Mouse (Mus musculus) liver, embryonic 12.5 days (tissue): ENCODE results near the gene Foxk1. TPM values are rescaled to one million over a fixed set of nuclear protein-coding genes. Genes with fewer than 3 reads are reported as not detected.
A peak's percentile ranks its signal among the peaks of the same experiment; 100 is the strongest.

Experiments
- ATAC-seq: fragments of 200-750 bp; cut with Nextera tagmentation; 2 replicates; pipeline ENCODE4 v1.8.0; 2017; ENCODE audit warnings: moderate number of reproducible peaks, mild to moderate bottlenecking, moderate library complexity
- H3K27ac ChIP-seq: fragments of 300-500 bp; sonication (generic); 2 replicates; pipeline ENCODE4 v1.5.1; 2016; ENCODE audit warnings: mild to moderate bottlenecking
- H3K27me3 ChIP-seq: fragments of 300-500 bp; sonication (generic); replicated peaks from 2 replicates; pipeline ENCODE4 v1.6.1; 2016; ENCODE audit warnings: mild to moderate bottlenecking, moderate library complexity
- H3K36me3 ChIP-seq: fragments of 300-500 bp; sonication (generic); 2 replicates; pipeline ENCODE4 v1.6.1; 2016; ENCODE audit warnings: mild to moderate bottlenecking, moderate library complexity
- H3K4me1 ChIP-seq: fragments of 300-500 bp; sonication (generic); 2 replicates; pipeline ENCODE4 v1.6.1; 2016
- H3K4me2 ChIP-seq: fragments of 300-500 bp; sonication (generic); 2 replicates; pipeline ENCODE4 v1.6.1; 2016; ENCODE audit warnings: mild to moderate bottlenecking, moderate library complexity
- H3K4me3 ChIP-seq: fragments of 300-500 bp; sonication (generic); 2 replicates; pipeline ENCODE4 v1.5.1; 2016; ENCODE audit warnings: mild to moderate bottlenecking, moderate library complexity
- H3K9ac ChIP-seq: fragments of 300-500 bp; sonication (generic); 2 replicates; pipeline ENCODE4 v1.6.1; 2016; ENCODE audit warnings: mild to moderate bottlenecking, moderate library complexity
- H3K9me3 ChIP-seq: fragments of 300-500 bp; sonication (generic); replicated peaks from 2 replicates; pipeline ENCODE4 v1.6.1; 2016; ENCODE audit warnings: mild to moderate bottlenecking, moderate library complexity
- WGBS: fragments of 180-500 bp; shearing (Covaris S2); methylation state at CpG from one replicate; pipeline ENCODE4 v1.1.7; 2016; ENCODE audit not compliant: insufficient replicate concordance; 5-methylcytosine and 5-hydroxymethylcytosine counted together
- polyA plus RNA-seq: library from polyadenylated mRNA; unstranded; fragments of >200 nt; fragmentation: Nextera tagmentation; extraction: Ambion mirVana; gene quantifications from 2 replicates; pipeline ENCODE4 v1.2.1, GENCODE M21; 2016

The Foxk1 gene
- 3.1 and 4.1 TPM in 2 replicates for polyA plus RNA-seq

GRCm38 (mm10) chr5:142400981-142401640 lies at the start of gene Foxk1:
Foxk1 (plus strand) TSS chr5:142401497.
- Histone ChIP-seq H3K9ac (peak within 1 kb of the TSS; percentile 94), H3K4me2 (peak within 1 kb of the TSS; percentile 98), H3K36me3 (peaks cover 16% of the 10 kb centered on the region), H3K4me1 (peaks cover 62% of the 10 kb centered on the region), H3K27ac (peak within 1 kb of the TSS; percentile 89), H3K9me3 (no peaks in the 10 kb centered on the region), H3K27me3 (no peaks in the 10 kb centered on the region), H3K4me3 (peak within 1 kb of the TSS; percentile 94)
- peak; percentile 87 for ATAC-seq
- WGBS = 1% methylated on average over 41 of the region's 60 CpGs

GRCm38 (mm10) chr5:142352336-142352892 lies 48.9 kb upstream of the Foxk1 start:
- H3K4me2 ChIP-seq = no peak overlapping the region
- H3K9ac ChIP-seq = no peak overlapping the region
- H3K36me3 ChIP-seq = no peaks in the 10 kb centered on the region
- no peak overlapping the region for H3K27ac ChIP-seq
- WGBS = 71% methylated on average over 5 of the region's 5 CpGs
- H3K9me3 ChIP-seq = no peaks in the 10 kb centered on the region
- no peaks in the 10 kb centered on the region for H3K4me1 ChIP-seq
- H3K4me3 ChIP-seq = no peak overlapping the region
- H3K27me3 ChIP-seq = no peaks in the 10 kb centered on the region
- ATAC-seq = no peak

DNA sequence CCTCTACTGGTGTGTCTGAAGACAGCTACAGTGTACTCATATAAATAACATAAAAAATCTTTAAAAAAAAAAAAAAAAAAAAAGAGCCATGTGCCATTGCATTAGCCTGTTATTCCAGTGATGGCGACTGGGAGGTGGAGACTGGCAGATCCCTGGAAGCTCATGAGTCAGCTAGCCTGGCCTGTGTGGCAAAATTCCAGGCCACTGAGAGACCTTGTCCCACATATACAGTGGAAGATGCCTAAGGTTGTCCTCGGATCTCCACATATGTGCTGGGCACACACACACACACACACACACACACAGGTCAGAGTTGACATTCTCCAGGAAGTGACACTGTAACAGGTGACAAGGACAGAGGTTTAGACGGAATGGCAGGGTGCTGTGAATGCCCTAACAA lies 46.2 kb upstream of the Foxk1 start:
- no peak for ATAC-seq
- Histone ChIP-seq H3K4me3 (no peak overlapping the region), H3K36me3 (no peaks in the 10 kb centered on the region), H3K9ac (no peak overlapping the region), H3K27me3 (no peaks in the 10 kb centered on the region), H3K27ac (no peak overlapping the region), H3K4me2 (no peak overlapping the region), H3K4me1 (no peaks in the 10 kb centered on the region), H3K9me3 (no peaks in the 10 kb centered on the region)
- 67% methylated on average over 3 of the region's 3 CpGs for WGBS

GRCm38 (mm10) chr5:142361166-142361565 lies 40.1 kb upstream of the Foxk1 start:
- WGBS = 49% methylated on average over 5 of the region's 5 CpGs
- Histone ChIP-seq H3K4me1 (no peaks in the 10 kb centered on the region), H3K9me3 (no peaks in the 10 kb centered on the region), H3K9ac (no peak overlapping the region), H3K36me3 (no peaks in the 10 kb centered on the region), H3K27ac (no peak overlapping the region), H3K4me2 (no peak overlapping the region), H3K27me3 (no peaks in the 10 kb centered on the region), H3K4me3 (no peak overlapping the region)
- ATAC-seq = no peak

DNA sequence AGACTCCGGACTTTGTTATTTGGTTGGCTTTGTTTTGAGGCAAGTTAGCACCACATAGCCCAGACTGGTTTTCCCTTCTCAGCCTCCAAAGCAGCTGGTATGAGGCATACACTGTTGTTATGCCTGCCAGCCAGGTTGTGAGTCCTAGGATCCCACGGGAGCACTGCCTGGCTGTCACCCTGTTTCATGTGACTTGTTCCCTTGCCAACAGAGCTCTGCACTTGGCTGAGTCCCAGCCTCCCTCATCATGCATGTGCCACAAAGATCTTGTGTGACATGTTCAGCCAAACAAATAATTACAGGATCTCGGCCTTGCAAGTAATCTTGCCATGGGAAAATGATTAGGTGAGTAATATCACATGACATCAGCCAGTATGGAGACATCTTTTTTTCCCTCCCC lies 38.4 kb upstream of the Foxk1 start:
- no peak overlapping the region for H3K4me2 ChIP-seq
- H3K36me3 ChIP-seq = no peaks in the 10 kb centered on the region
- no peaks in the 10 kb centered on the region for H3K27me3 ChIP-seq
- H3K27ac ChIP-seq = no peak overlapping the region
- no peak overlapping the region for H3K4me3 ChIP-seq
- H3K9ac ChIP-seq = no peak overlapping the region
- WGBS = 68% methylated on average over 3 of the region's 3 CpGs
- H3K9me3 ChIP-seq = no peaks in the 10 kb centered on the region
- peaks cover 10% of the 10 kb centered on the region for H3K4me1 ChIP-seq
- ATAC-seq = no peak

DNA sequence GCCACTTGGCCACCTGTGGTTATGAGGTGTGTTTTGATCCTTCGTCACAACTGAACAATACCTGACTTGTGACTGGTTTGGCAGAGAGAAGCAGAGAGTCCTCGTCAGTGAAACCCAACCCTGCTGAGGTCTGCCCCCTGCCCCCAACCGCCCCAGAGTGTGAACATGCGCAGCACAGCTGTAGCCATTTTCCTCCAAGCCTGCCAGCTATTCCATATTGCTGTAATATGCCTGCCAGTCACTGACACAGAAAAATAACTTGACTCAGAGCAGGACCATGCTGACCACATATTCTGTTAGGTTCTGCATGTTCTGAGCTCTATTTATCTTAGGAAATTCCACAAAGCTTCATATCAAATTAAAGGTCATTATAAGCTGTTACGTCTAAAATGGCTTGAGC lies 37.2 kb upstream of the Foxk1 start:
- Histone ChIP-seq H3K4me1 (peaks cover 22% of the 10 kb centered on the region), H3K9me3 (no peaks in the 10 kb centered on the region), H3K27me3 (no peaks in the 10 kb centered on the region), H3K9ac (no peak overlapping the region), H3K4me2 (no peak overlapping the region), H3K36me3 (no peaks in the 10 kb centered on the region), H3K4me3 (no peak overlapping the region), H3K27ac (no peak overlapping the region)
- WGBS = 66% methylated on average over 5 of the region's 5 CpGs
- ATAC-seq = no peak

DNA sequence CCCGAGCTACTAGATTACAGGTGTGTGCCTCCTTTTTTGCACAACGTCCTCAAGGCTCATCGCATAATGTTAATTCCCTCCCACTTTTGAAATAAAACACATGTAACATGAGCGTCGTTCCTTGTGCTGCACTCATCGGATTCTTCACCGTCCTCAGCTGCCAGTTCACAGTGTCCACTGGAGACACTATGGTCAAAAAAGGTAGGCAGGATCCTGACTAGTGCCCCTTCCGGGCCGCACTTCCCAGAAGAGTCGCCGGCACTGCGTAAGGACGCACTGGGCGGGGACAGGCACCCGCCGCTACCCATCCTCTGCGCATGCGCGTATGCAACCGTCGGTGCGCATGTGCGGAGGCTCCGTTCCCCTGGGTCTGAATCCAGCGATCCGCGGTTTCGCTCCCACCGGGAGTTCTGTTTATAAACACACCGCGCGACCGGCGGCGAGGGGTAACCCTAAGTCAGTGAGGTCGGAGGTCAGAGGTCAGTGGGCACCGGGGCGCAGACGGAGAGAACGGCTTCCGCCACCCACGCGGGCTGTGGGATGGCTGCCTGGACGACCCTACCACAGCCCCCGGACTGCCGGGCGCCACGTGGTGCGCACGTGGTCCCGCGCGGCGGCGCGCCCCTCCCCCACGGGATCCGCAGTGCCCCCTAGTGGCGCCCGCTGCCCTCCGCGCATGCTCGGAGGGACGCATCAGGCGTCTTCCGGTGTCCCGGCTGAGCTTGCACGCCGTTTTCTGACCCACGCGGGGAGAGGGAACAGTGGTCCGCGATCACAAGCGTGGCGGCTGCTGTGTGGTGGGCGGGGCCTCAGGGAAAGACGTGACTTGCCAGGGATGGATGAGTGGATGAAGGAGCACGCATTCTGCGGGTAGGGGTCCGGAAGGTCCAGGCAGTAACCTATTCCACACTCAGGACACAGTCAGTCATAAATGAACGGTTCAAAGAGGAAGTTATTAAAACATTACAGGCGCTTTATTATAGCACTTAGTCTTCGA lies 33.9 kb upstream of the Foxk1 start:
- ATAC-seq = peak; percentile 94

GRCm38 (mm10) chr5:142368122-142368521 lies 33.2 kb upstream of the Foxk1 start:
- Histone ChIP-seq H3K9ac (peak overlapping the region; percentile 81), H3K4me1 (peaks cover 34% of the 10 kb centered on the region), H3K9me3 (no peaks in the 10 kb centered on the region), H3K4me3 (peak overlapping the region; percentile 74), H3K4me2 (peak overlapping the region; percentile 87), H3K36me3 (0 out of 2 replicates have a peak, but pooled peaks cover 6% of the 10 kb centered on the region), H3K27me3 (no peaks in the 10 kb centered on the region), H3K27ac (peak overlapping the region; percentile 72)
- WGBS = 33% methylated on average over 5 of the region's 5 CpGs
- no peak for ATAC-seq

More for the DNA sequence above, 33.9 kb upstream of the Foxk1 start:
- Histone ChIP-seq H3K27ac (peak overlapping the region; percentile 72), H3K9ac (peak overlapping the region; percentile 81), H3K36me3 (0 out of 2 replicates have a peak, but pooled peaks cover 6% of the 10 kb centered on the region), H3K9me3 (no peaks in the 10 kb centered on the region), H3K4me3 (peak overlapping the region; percentile 74), H3K4me1 (peaks cover 34% of the 10 kb centered on the region), H3K4me2 (peak overlapping the region; percentile 87), H3K27me3 (no peaks in the 10 kb centered on the region)
- WGBS = under 1% methylated on average over 81 of the region's 83 CpGs

- Histone ChIP-seq H3K4me3 (no peak overlapping the region), H3K36me3 (0 out of 2 replicates have a peak, but pooled peaks cover 6% of the 10 kb centered on the region), H3K9ac (no peak overlapping the region), H3K4me2 (no peak overlapping the region), H3K27me3 (no peaks in the 10 kb centered on the region), H3K4me1 (peaks cover 34% of the 10 kb centered on the region), H3K27ac (no peak overlapping the region), H3K9me3 (no peaks in the 10 kb centered on the region)
- ATAC-seq = no peak
- WGBS = 82% methylated on average over 4 of the region's 4 CpGs
These were observed 30.7 kb upstream of the Foxk1 start for GRCm38 (mm10) chr5:142370406-142371171.

GRCm38 (mm10) chr5:142371172-142372155 lies 29.8 kb upstream of the Foxk1 start:
- H3K36me3 ChIP-seq = 0 out of 2 replicates have a peak, but pooled peaks cover 6% of the 10 kb centered on the region
- no peaks in the 10 kb centered on the region for H3K27me3 ChIP-seq
- peaks cover 32% of the 10 kb centered on the region for H3K4me1 ChIP-seq
- 0 out of 2 replicates have a peak overlapping the region, but pooled peaks have one; percentile 2 for H3K4me3 ChIP-seq
- no peaks in the 10 kb centered on the region for H3K9me3 ChIP-seq
- no peak for ATAC-seq
- 16% methylated on average over 24 of the region's 24 CpGs for WGBS
- peak overlapping the region; percentile 51 for H3K4me2 ChIP-seq
- H3K27ac ChIP-seq = peak overlapping the region; percentile 56
- H3K9ac ChIP-seq = peak overlapping the region; percentile 12; the same call in 1 of the 2 replicates
